Mouse (Mus musculus) spleen, adult 2 months (tissue): ENCODE results near the gene Apbb1.

Source experiments
- CTCF ChIP-seq: fragments of 200-500 bp; IDR thresholded peaks from 2 replicates; pipeline ENCODE4 v1.5.1; 2011; ENCODE audit warnings: mild to moderate bottlenecking, inconsistent platforms; ENCODE audit not compliant: insufficient read depth, insufficient read length, insufficient replicate concordance; ENCODE audit errors: extremely low read depth
- POLR2A ChIP-seq: fragments of 200-500 bp; IDR thresholded peaks from 2 replicates; pipeline ENCODE4 v1.6.1; 2011; ENCODE audit warnings: low read depth, low read length, inconsistent platforms

DNA sequence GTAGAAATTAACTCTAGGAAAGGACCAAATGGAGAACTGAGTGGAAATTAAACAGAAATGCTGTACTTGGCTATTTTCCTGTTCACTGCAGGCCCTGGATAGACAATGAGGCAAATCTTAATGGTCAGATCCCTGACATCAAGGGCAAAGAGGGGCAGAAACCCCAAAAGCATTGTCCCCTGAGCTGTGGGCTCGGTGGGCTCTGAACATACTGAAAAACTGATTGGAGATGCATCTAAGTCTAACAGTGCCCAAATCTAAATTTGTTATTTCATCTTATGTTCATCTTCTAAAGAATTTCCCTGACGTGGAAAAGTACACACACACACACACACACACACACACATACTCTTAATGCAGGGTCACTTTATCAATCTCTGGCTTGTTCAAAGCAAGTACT lies 506 bp upstream of the Apbb1 start:
- no peak for TF ChIP-seq CTCF
- TF ChIP-seq POLR2A, result no peak
